11 mouse cellular contexts compared by ENCODE assay signal in the genomic region with DNA sequence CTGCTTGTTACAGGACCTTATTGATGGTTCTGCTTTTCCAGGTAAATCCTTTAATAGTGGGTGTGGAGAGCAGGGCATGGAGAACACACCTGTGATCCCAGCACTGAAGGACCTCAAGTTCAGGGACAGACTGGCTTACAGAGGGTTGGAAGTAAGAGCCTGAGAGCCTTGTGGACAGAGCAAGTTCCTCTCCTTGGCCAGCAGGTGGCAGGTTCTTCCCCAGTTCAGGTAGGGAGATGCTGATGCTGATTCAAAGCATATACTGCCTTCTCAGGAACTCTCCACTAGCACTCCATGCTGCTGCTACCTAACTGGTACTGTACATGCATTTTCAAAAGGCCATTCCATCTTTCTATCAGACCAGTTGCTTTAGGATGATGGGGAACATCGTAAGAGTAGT. TPM values are rescaled to one million over a fixed set of nuclear protein-coding genes. Genes with fewer than 3 reads are reported as not detected.
DNase-seq lines count a peak whose midpoint lies in the region; ATAC-seq lines count a peak whose summit lies in the region.
"Had no signal": no experiment of that assay in that cellular context is flagged by ENCODE, and none has a peak within 500 bp of the region (broad histone marks: within the 10 kb centered on the region; RNA-seq: fewer than 3 reads in every experiment).

No protein-coding gene starts in this region.

- no peak overlapping the region for H3K4me3 ChIP-seq in midbrain, embryonic 10.5 days
- H3K4me3 ChIP-seq in midbrain, embryonic 11.5 days (ENCODE audit: low read depth, low read length) = no peak overlapping the region

- no peaks in the 10 kb centered on the region for H3K36me3 ChIP-seq in midbrain, embryonic 10.5 days
- no peaks in the 10 kb centered on the region for H3K36me3 ChIP-seq in midbrain, embryonic 11.5 days (ENCODE audit: control insufficient read depth, insufficient read depth, low read length)
- H3K36me3 ChIP-seq: G1E had no signal

- H3K4me2 ChIP-seq in midbrain, embryonic 11.5 days = no peak overlapping the region

- no peaks in the 10 kb centered on the region for H3K4me1 ChIP-seq in midbrain, embryonic 10.5 days
- H3K4me1 ChIP-seq in midbrain, embryonic 11.5 days (ENCODE audit: control insufficient read depth, insufficient read depth, low read length) = no peaks in the 10 kb centered on the region

- DNase-seq in cerebellum, adult 9-11 months = peak; percentile 3
- DNase-seq in midbrain, embryonic 10.5 days (ENCODE audit: low spot score) = peak; percentile 12
- DNase-seq in midbrain, embryonic 11.5 days (ENCODE audit: low spot score, missing footprints) = no peak
- DNase-seq in cerebellum, postnatal 14 days = peak; percentile 36 to 49
- DNase-seq in kidney, postnatal 14 days = peak; percentile 21
- peak; percentile 42 to 49 for DNase-seq in thymus, postnatal 36 days

- no peak overlapping the region for H3K27ac ChIP-seq in midbrain, embryonic 10.5 days (replicated peaks)
- no peak overlapping the region for H3K27ac ChIP-seq in midbrain, embryonic 11.5 days (ENCODE audit: low read depth, low read length)

- no peaks in the 10 kb centered on the region for H3K9me3 ChIP-seq in midbrain, embryonic 10.5 days (replicated peaks)
- H3K9me3 ChIP-seq in midbrain, embryonic 11.5 days (ENCODE audit: control insufficient read depth, low read length) = no peaks in the 10 kb centered on the region

- no peak overlapping the region for H3K9ac ChIP-seq in midbrain, embryonic 11.5 days (ENCODE audit: low read length)

- no peak for ATAC-seq in cerebellum, adult (ENCODE audit: insufficient number of reproducible peaks, low FRiP score, low TSS enrichment)
- no peak for ATAC-seq in midbrain, embryonic 11.5 days (ENCODE audit: low FRiP score)
- 0 out of 2 replicates have a peak, but pooled peaks have one; percentile 71 for ATAC-seq in monocyte, adult 5-6 weeks (replicated peaks; ENCODE audit: insufficient number of reproducible peaks, low FRiP score, low TSS enrichment, poor library complexity, severe bottlenecking)

- WGBS in midbrain, embryonic 10.5 days = 71% methylated on average over 1 of the region's 1 CpGs
- WGBS in midbrain, embryonic 11.5 days = 56% methylated on average over 1 of the region's 1 CpGs

- H3K27me3 ChIP-seq in midbrain, embryonic 10.5 days (ENCODE audit: low read depth, poor library complexity, severe bottlenecking) = no peaks in the 10 kb centered on the region
- H3K27me3 ChIP-seq in midbrain, embryonic 11.5 days (ENCODE audit: control insufficient read depth, insufficient read depth, low read length) = no peaks in the 10 kb centered on the region

RNA-seq across cellular contexts. Expression of a gene that starts 20.5 kb away (rescaled TPM):
- polyA plus RNA-seq in midbrain, embryonic 10.5 days (2016; fragmentation: Nextera tagmentation; extraction: Ambion mirVana) = not detected in 2 replicates
- not detected in 2 replicates for polyA plus RNA-seq in midbrain, embryonic 11.5 days (2014; fragmentation: Nextera tagmentation; extraction: Ambion mirVana)
- not detected in 3 replicates for total RNA-seq in monocyte, adult 5-6 weeks (2017)
- total RNA-seq: G1E; heart, postnatal 36 days had no signal
- polyA plus RNA-seq: G1E; neural tube, embryonic 11.5 days had no signal

RNA-seq across cellular contexts. Expression of a gene that starts 40.7 kb away (rescaled TPM):
- polyA plus RNA-seq in midbrain, embryonic 10.5 days (2016; fragmentation: Nextera tagmentation; extraction: Ambion mirVana) = not detected in 2 replicates
- not detected in 2 replicates for polyA plus RNA-seq in midbrain, embryonic 11.5 days (2014; fragmentation: Nextera tagmentation; extraction: Ambion mirVana)
- not detected in 3 replicates for total RNA-seq in monocyte, adult 5-6 weeks (2017)
- total RNA-seq: G1E; heart, postnatal 36 days had no signal
- polyA plus RNA-seq: G1E; neural tube, embryonic 11.5 days had no signal
